Mouse (Mus musculus) stomach, embryonic 14.5 days (tissue): Measurements from ENCODE around the gene Try4. TPM values are rescaled to one million over a fixed set of nuclear protein-coding genes. Genes with fewer than 3 reads are reported as not detected.

Experiments used
- polyA plus RNA-seq: library from polyadenylated mRNA; unstranded; fragments of >200 nt; fragmentation: Nextera tagmentation; extraction: Ambion mirVana; gene quantifications from 2 replicates; pipeline ENCODE4 v1.2.1, GENCODE M21; 2014

The Try4 gene
- polyA plus RNA-seq, 1 experiment from 2014 or later: not detected

Other genes with a start within 250 kb of the Try4 start
- gene Try5, start 14.6 kb downstream of the Try4 start, polyA plus RNA-seq: 2.9 TPM in 1 of 2 replicates, not detected in the other
- gene Try10, start 51.8 kb downstream of the Try4 start, polyA plus RNA-seq: 5.0 TPM in 1 of 2 replicates, not detected in the other
- 1.2 TPM in 1 of 2 replicates, not detected in the other for gene Prss3, start 75.4 kb downstream of the Try4 start, polyA plus RNA-seq
- gene Gm5771, start 90.1 kb downstream of the Try4 start, polyA plus RNA-seq: 0.69 TPM in 1 of 2 replicates, not detected in the other
- 1.2 TPM in 1 of 2 replicates, not detected in the other for gene Gm10334, start 143.9 kb downstream of the Try4 start, polyA plus RNA-seq
- 3.3 TPM in 1 of 2 replicates, not detected in the other for gene Prss1, start 156.7 kb downstream of the Try4 start, polyA plus RNA-seq
- gene Prss2, start 219.5 kb downstream of the Try4 start, polyA plus RNA-seq: 6.5 TPM in 1 of 2 replicates, not detected in the other